Mouse (Mus musculus): Measurements from ENCODE around the gene Sgpp1. TPM values are rescaled to one million over a fixed set of nuclear protein-coding genes. Genes with fewer than 3 reads are reported as not detected.

Sgpp1 gene
- 10 to 100 TPM; 28.3 to 34.3 TPM for total RNA-seq (2021)

GRCm38 (mm10) chr12:75735246-75736200 lies at the start of gene Sgpp1:
Sgpp1 (minus strand) TSS chr12:75735729.
- intact Hi-C loops (cut with DNase I), result loop anchor here (2.0 kb wide), 1 partner anchor 67 kb away; the partner anchor contains the start of gene Wdr89
- peak; percentile 78 for DNase-seq (ENCODE audit: low spot score in 2 of 2)

- no peak for DNase-seq (ENCODE audit: low spot score in 2 of 2)
- intact Hi-C loops (cut with DNase I), result no loop called here
These were observed 48.8 kb upstream of the Sgpp1 start for GRCm38 (mm10) chr12:75784271-75784751.

- DNase-seq (ENCODE audit: low spot score in 2 of 2), result no peak
- intact Hi-C loops (cut with DNase I), result no loop called here
These were observed 46.5 kb upstream of the Sgpp1 start for GRCm38 (mm10) chr12:75781995-75782394.

DNA sequence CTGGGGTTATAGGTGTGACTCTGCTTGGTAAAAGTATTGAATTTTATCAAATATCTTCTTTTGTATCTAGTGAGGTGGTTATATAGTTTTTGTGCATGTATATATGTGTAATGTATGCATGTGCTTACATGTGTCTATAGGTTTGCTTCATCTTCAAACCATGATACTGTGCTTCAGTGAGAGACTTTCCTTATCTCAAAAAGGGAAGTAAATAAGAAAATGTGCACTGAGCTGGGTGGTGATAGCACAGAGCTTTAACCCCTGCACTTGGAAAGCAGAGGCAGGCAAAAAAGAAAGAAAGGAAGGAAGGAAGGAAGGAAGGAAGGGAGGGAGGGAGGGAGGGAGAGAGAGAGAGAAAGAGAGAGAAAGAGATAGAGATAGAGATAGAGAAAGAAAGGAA lies 45.9 kb upstream of the Sgpp1 start:
- intact Hi-C loops (cut with DNase I), result no loop called here

GRCm38 (mm10) chr12:75772424-75773034 lies 37.0 kb upstream of the Sgpp1 start:
- peak in 1 of 2 experiments; percentile 22 for DNase-seq (ENCODE audit: low spot score in 2 of 2)
- intact Hi-C loops (cut with DNase I), result loop anchor here (5.0 to 10.0 kb wide), 2 partner anchors 105 to 308 kb away; partner anchors contain the start of gene Wdr89

More for the DNA sequence above, 45.9 kb upstream of the Sgpp1 start:
- DNase-seq (ENCODE audit: low spot score in 2 of 2), result no peak

- no peak for DNase-seq (ENCODE audit: low spot score in 2 of 2)
- intact Hi-C loops (cut with DNase I), result loop anchor here (5.0 to 10.0 kb wide), 2 partner anchors 104 to 307 kb away; partner anchors contain the start of gene Wdr89
These were observed 35.9 kb upstream of the Sgpp1 start for GRCm38 (mm10) chr12:75771410-75771809.

DNA sequence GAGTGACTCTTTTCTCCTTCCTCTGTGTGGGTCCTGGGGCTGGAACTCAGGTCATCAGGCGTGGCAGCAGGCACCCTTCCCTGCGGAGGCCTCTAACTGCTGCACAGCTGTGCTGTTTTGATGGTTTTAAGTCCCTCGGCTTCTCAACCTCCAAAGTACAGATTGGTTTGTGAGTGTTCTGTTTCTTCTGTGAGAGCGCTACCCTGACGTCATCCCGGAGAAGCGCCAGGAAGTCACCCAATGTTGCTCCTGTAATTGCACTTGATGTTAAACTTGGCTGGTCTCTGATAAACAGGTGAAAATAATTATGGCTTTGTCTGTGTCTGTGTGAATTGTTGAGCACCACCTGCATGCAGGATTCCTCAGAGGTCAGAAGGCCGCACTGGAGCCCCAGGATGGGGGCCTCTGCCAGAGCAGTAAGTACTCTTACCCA lies 31.4 kb upstream of the Sgpp1 start:
- no peak for DNase-seq (ENCODE audit: low spot score in 2 of 2)
- intact Hi-C loops (cut with DNase I), result no loop called here

GRCm38 (mm10) chr12:75766395-75766794 lies 30.9 kb upstream of the Sgpp1 start:
- no peak for DNase-seq (ENCODE audit: low spot score in 2 of 2)
- intact Hi-C loops (cut with DNase I), result no loop called here

GRCm38 (mm10) chr12:75765751-75766150 lies 30.2 kb upstream of the Sgpp1 start:
- DNase-seq (ENCODE audit: low spot score in 2 of 2), result no peak
- intact Hi-C loops (cut with DNase I), result no loop called here

- DNase-seq (ENCODE audit: low spot score in 2 of 2), result no peak
- intact Hi-C loops (cut with DNase I), result loop anchor here (5.0 kb wide), 1 partner anchor 69 kb away; no protein-coding TSS in a partner anchor
These were observed 20.9 kb upstream of the Sgpp1 start for GRCm38 (mm10) chr12:75756387-75756786.

- intact Hi-C loops (cut with DNase I), result no loop called here
- DNase-seq (ENCODE audit: low spot score in 2 of 2), result no peak
These were observed 18.2 kb upstream of the Sgpp1 start for GRCm38 (mm10) chr12:75753730-75754129.

GRCm38 (mm10) chr12:75752077-75752476 lies 16.5 kb upstream of the Sgpp1 start:
- no peak for DNase-seq (ENCODE audit: low spot score in 2 of 2)
- intact Hi-C loops (cut with DNase I), result no loop called here

DNA sequence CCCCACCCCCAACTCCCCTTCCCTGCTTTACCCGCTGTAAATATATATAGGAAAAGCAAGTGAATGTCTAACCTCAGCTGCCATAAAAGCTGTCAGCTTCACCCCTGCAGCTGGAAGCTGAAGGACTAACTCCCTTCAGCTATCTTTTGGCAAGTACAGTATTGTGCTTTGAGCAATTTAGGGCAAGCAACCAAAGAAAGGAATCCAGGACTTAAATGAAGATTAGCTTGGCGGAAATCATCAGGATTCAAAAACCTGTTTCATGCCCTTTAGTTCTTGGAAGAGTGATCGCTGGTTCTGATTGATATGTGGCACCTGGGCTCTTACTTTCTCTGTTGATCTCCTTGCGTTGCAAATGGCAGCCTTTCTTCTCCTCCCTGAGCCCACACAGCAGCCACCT lies 13.0 kb upstream of the Sgpp1 start:
- no peak for DNase-seq (ENCODE audit: low spot score in 2 of 2)
- intact Hi-C loops (cut with DNase I), result no loop called here

DNA sequence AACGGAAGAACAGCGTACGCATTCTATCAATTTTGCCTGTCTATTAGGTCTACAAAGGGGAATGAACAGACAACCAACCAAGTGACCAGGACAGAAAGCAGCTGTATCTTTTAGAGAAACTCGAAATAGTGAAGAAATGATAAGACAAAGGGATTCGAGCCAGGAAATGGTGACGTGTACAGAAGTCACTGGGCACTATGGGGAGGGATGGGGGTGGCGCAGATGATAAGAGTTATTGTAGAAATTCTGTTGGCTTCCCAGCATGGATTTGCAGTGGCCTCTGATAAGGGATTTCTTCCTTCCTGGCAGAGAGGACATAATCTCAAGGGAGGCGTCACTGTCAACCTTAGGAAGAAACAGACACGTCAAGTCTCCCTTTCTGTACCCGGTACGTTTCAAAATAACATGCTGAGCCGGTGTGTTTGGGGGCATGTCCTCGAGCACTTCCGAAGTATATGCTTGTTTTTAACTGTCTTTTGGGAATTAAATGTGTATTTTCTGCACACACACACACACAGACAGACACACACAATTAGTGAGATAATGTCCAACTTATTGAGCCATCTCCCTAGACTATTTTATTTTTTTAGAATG lies 10.3 kb upstream of the Sgpp1 start:
- no peak for DNase-seq (ENCODE audit: low spot score in 2 of 2)
- intact Hi-C loops (cut with DNase I), result no loop called here

DNA sequence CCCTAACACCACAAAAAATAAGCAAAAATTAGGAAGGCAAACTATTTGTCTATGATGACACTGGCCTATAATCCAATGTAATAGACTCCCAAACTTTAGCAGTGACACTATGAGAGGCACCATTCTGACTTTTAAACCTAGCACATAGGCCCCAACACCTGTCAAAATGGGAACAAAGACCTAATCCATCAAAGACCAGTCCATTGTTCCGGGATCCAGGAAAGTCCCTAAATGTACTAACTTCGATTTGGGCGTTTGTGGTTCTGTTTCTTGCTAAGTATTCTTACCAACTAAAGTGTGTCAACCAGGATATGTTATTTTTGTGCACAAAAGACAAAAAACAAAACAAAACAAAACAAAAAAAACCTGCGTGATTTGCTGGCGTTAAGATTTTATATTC lies 6.6 kb upstream of the Sgpp1 start:
- no peak for DNase-seq (ENCODE audit: low spot score in 2 of 2)
- intact Hi-C loops (cut with DNase I), result no loop called here

DNA sequence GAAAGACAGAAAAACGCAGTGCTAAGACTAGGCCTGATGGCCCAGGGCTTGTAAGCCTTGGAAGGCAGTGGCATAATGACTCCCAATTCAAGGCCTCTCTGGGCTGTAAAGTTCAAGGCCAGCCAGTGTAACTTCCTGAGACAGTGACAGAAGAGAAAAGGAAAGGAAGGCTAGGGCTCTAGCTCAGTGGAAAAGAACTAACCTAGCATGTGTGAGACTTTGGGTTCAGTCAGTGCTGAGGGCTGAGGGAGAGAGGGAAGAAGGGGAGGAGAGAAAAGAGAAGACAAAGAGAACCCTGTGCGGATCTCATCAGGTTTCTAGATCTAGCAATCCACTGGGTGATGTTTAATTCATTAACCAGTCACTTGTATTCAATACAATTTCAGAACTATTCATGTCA lies 5.7 kb upstream of the Sgpp1 start:
- no peak for DNase-seq (ENCODE audit: low spot score in 2 of 2)
- intact Hi-C loops (cut with DNase I), result no loop called here

DNA sequence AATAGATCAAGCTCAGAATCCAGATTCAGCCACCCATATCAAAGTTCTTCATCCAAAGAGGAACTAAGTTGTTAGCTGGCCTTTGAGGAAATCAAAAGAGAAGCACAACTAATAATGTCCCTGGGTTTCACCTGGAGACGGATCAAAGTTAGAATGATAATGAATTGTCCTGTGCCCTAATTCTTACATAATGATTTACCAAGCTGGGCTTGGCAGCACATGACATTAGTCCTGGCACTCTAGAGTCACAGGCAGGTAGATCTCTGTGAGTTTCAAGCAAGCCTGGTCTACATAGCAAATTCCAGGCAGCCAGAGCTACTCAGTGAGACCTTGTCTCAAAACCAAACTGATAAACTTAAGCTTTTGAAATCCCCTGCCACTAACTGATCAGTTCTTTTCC lies 4.9 kb upstream of the Sgpp1 start:
- intact Hi-C loops (cut with DNase I), result no loop called here
- no peak for DNase-seq (ENCODE audit: low spot score in 2 of 2)

DNA sequence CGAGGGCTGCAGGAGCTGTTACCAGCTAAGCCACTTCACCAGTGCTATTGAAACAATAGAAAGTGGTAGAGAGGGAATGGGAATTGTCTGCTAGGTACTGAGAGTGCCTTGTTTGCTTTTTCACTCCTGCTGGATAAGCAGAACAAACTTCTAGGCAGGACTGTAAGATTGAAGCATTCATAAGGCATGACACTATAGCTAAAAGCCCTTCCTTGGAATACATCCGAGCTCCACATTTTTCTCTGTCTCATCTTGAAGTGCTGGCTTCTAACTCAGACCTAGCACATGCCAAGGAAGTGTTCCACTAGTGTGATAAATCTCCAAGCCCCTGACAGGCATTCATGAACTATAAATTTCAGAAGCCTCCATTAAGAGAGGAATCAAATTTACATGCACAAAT lies 4.1 kb upstream of the Sgpp1 start:
- DNase-seq (ENCODE audit: low spot score in 2 of 2), result no peak
- intact Hi-C loops (cut with DNase I), result no loop called here

GRCm38 (mm10) chr12:75736296-75736695 lies 767 bp upstream of the Sgpp1 start:
- intact Hi-C loops (cut with DNase I), result no loop called here
- no peak for DNase-seq (ENCODE audit: low spot score in 2 of 2)

- no peak for DNase-seq (ENCODE audit: low spot score in 2 of 2)
- intact Hi-C loops (cut with DNase I), result loop anchor here (2.0 to 5.0 kb wide), 2 partner anchors 66 to 138 kb away; partner anchors contain the start of genes Ppp2r5e and Wdr89
These were observed 661 bp downstream of the Sgpp1 start for GRCm38 (mm10) chr12:75734891-75735245.
